Mouse (Mus musculus) limb, embryonic 14.5 days (tissue): ENCODE data around the gene BC048403. TPM values are rescaled to one million over a fixed set of nuclear protein-coding genes. Genes with fewer than 3 reads are reported as not detected.

Experiments
- ATAC-seq: fragments of 200-750 bp; cut with Nextera tagmentation; 2 replicates; pipeline ENCODE4 v1.8.0; 2017; ENCODE audit warnings: low read depth, moderate number of reproducible peaks, moderate TSS enrichment; ENCODE audit not compliant: low FRiP score
- DNase-seq: peaks from one replicate; pipeline ENCODE4 v3.0.0-alpha.2; 2015; ENCODE audit warnings: low spot score
- H3K27ac ChIP-seq: fragments of 300-500 bp; sonication (generic); replicated peaks from 2 replicates; pipeline ENCODE4 v1.5.1; 2014; ENCODE audit warnings: low read depth, mild to moderate bottlenecking, low read length, moderate library complexity, mixed read lengths
- H3K27me3 ChIP-seq: fragments of 300-500 bp; sonication (generic); 2 replicates; pipeline ENCODE4 v1.6.1; 2014; ENCODE audit warnings: low read length, mixed read lengths; ENCODE audit not compliant: control insufficient read depth, insufficient read depth
- H3K36me3 ChIP-seq: fragments of 300-500 bp; sonication (generic); 2 replicates; pipeline ENCODE4 v1.6.1; 2014; ENCODE audit warnings: mild to moderate bottlenecking, low read length, moderate library complexity, mixed read lengths; ENCODE audit not compliant: control insufficient read depth, insufficient read depth
- H3K4me1 ChIP-seq: fragments of 300-500 bp; sonication (generic); 2 replicates; pipeline ENCODE4 v1.6.1; 2014; ENCODE audit warnings: antibody characterized with exemption, low read length, mixed read lengths; ENCODE audit not compliant: control insufficient read depth, insufficient read depth
- H3K4me2 ChIP-seq: fragments of 300-500 bp; sonication (generic); replicated peaks from 2 replicates; pipeline ENCODE4 v1.6.1; 2014; ENCODE audit warnings: low read depth, mild to moderate bottlenecking, low read length, moderate library complexity; ENCODE audit not compliant: severe bottlenecking
- H3K4me3 ChIP-seq: fragments of 300-500 bp; sonication (generic); replicated peaks from 2 replicates; pipeline ENCODE4 v1.5.1; 2014; ENCODE audit warnings: low read length
- H3K9ac ChIP-seq: fragments of 300-500 bp; sonication (generic); 2 replicates; pipeline ENCODE4 v1.6.1; 2014; ENCODE audit warnings: mild to moderate bottlenecking, low read depth, low read length, moderate library complexity; ENCODE audit not compliant: severe bottlenecking
- H3K9me3 ChIP-seq: fragments of 300-500 bp; sonication (generic); 2 replicates; pipeline ENCODE4 v1.6.1; 2016; ENCODE audit warnings: low read length; ENCODE audit not compliant: control insufficient read depth
- POLR2A ChIP-seq: fragments of 200-500 bp; IDR thresholded peaks from 2 replicates; pipeline ENCODE4 v1.8.0; 2012; ENCODE audit warnings: inconsistent platforms, mild to moderate bottlenecking, moderate library complexity, borderline replicate concordance; ENCODE audit not compliant: insufficient read depth, insufficient read length; ENCODE audit errors: extremely low read depth
- WGBS: fragments of 180-500 bp; shearing (Covaris S2); extraction: QIAGEN DNeasy Blood & Tissue Kit; methylation state at CpG from one replicate; pipeline ENCODE4 v1.1.7; 2014; 5-methylcytosine and 5-hydroxymethylcytosine counted together
- polyA plus RNA-seq, 2 experiments: library from polyadenylated mRNA; depleted of rRNA in 1 of 2; stranded (reverse) in 1 of 2; unstranded in 1 of 2; fragments of >200 nt; fragmentation: Nextera tagmentation in 1 of 2; extraction: Ambion mirVana in 1 of 2; gene quantifications; 2 replicates each; pipeline versions ENCODE4 v1.2.1 to v1.2.3; 2012 to 2014

The BC048403 gene
- polyA plus RNA-seq, 2 experiments = 3.9 to 5.5 TPM

GRCm38 (mm10) chr10:121720701-121721100, 19.0 kb upstream of the BC048403 start:
- Histone ChIP-seq H3K9ac (no peak overlapping the region), H3K4me2 (no peak overlapping the region), H3K36me3 (no peaks in the 10 kb centered on the region), H3K4me3 (no peak overlapping the region), H3K4me1 (no peaks in the 10 kb centered on the region), H3K27ac (no peak overlapping the region), H3K27me3 (no peaks in the 10 kb centered on the region), H3K9me3 (peaks cover 9% of the 10 kb centered on the region; the same call in 1 of the 2 replicates)
- TF ChIP-seq POLR2A = no peak
- no peak for DNase-seq
- 94% methylated on average over 13 of the region's 13 CpGs for WGBS
- ATAC-seq = no peak

- Histone ChIP-seq H3K27me3 (no peaks in the 10 kb centered on the region), H3K9me3 (peaks cover 2% of the 10 kb centered on the region; the same call in 1 of the 2 replicates), H3K27ac (no peak overlapping the region), H3K36me3 (no peaks in the 10 kb centered on the region), H3K4me1 (no peaks in the 10 kb centered on the region), H3K9ac (no peak overlapping the region), H3K4me3 (no peak overlapping the region), H3K4me2 (no peak overlapping the region)
- 67% methylated on average over 4 of the region's 4 CpGs for WGBS
- TF ChIP-seq POLR2A = no peak
- ATAC-seq (no peak), DNase-seq (no peak)
These were observed 13.2 kb upstream of the BC048403 start for GRCm38 (mm10) chr10:121726505-121726904.

GRCm38 (mm10) chr10:121727151-121727550, 12.6 kb upstream of the BC048403 start:
- Histone ChIP-seq H3K27me3 (no peaks in the 10 kb centered on the region), H3K4me3 (no peak overlapping the region), H3K4me2 (no peak overlapping the region), H3K27ac (no peak overlapping the region), H3K36me3 (no peaks in the 10 kb centered on the region), H3K9ac (no peak overlapping the region), H3K9me3 (no peaks in the 10 kb centered on the region), H3K4me1 (no peaks in the 10 kb centered on the region)
- no peak for ATAC-seq
- 70% methylated on average over 4 of the region's 4 CpGs for WGBS
- no peak for DNase-seq
- no peak for TF ChIP-seq POLR2A

- WGBS = 95% methylated on average over 4 of the region's 4 CpGs
- Histone ChIP-seq H3K4me2 (no peak overlapping the region), H3K4me1 (no peaks in the 10 kb centered on the region), H3K4me3 (no peak overlapping the region), H3K27ac (no peak overlapping the region), H3K27me3 (no peaks in the 10 kb centered on the region), H3K9ac (no peak overlapping the region), H3K36me3 (no peaks in the 10 kb centered on the region), H3K9me3 (no peaks in the 10 kb centered on the region)
- no peak for DNase-seq
- no peak for TF ChIP-seq POLR2A
- no peak for ATAC-seq
These were observed 11.5 kb upstream of the BC048403 start for GRCm38 (mm10) chr10:121728226-121728625.

GRCm38 (mm10) chr10:121731048-121731725, 8.6 kb upstream of the BC048403 start:
- no peaks in the 10 kb centered on the region for H3K36me3 ChIP-seq
- H3K4me1 ChIP-seq = no peaks in the 10 kb centered on the region
- H3K27me3 ChIP-seq = no peaks in the 10 kb centered on the region
- ATAC-seq (no peak), DNase-seq (no peak)
- H3K9me3 ChIP-seq = no peaks in the 10 kb centered on the region
- 82% methylated on average over 8 of the region's 8 CpGs for WGBS
- H3K4me3 ChIP-seq = no peak overlapping the region
- no peak overlapping the region for H3K9ac ChIP-seq
- no peak for TF ChIP-seq POLR2A
- H3K4me2 ChIP-seq = no peak overlapping the region
- H3K27ac ChIP-seq = no peak overlapping the region

GRCm38 (mm10) chr10:121732542-121732941, 7.2 kb upstream of the BC048403 start:
- DNase-seq (no peak), ATAC-seq (no peak)
- H3K27ac ChIP-seq = no peak overlapping the region
- no peak for TF ChIP-seq POLR2A
- H3K4me2 ChIP-seq = no peak overlapping the region
- H3K9ac ChIP-seq = no peak overlapping the region
- no peaks in the 10 kb centered on the region for H3K4me1 ChIP-seq
- H3K36me3 ChIP-seq = no peaks in the 10 kb centered on the region
- 86% methylated on average over 9 of the region's 9 CpGs for WGBS
- H3K9me3 ChIP-seq = no peaks in the 10 kb centered on the region
- H3K4me3 ChIP-seq = no peak overlapping the region
- H3K27me3 ChIP-seq = no peaks in the 10 kb centered on the region
